Mouse (Mus musculus) stomach, embryonic 14.5 days (tissue): ENCODE measurements around the gene Phactr3. TPM values are rescaled to one million over a fixed set of nuclear protein-coding genes. Genes with fewer than 3 reads are reported as not detected.

Source experiments
- ATAC-seq: fragments of 200-750 bp; cut with Nextera tagmentation; 2 replicates; pipeline ENCODE4 v1.8.0; 2017; ENCODE audit warnings: low read depth, moderate TSS enrichment; ENCODE audit not compliant: insufficient number of reproducible peaks, insufficient read depth, low FRiP score
- H3K27ac ChIP-seq: fragments of 300-500 bp; sonication (generic); 2 replicates; pipeline ENCODE4 v1.5.1; 2014; ENCODE audit warnings: mild to moderate bottlenecking, low read length, moderate library complexity, mixed read lengths
- H3K27me3 ChIP-seq: fragments of 300-500 bp; sonication (generic); 2 replicates; pipeline ENCODE4 v1.6.1; 2014; ENCODE audit warnings: low read length, control low read depth, mixed read lengths; ENCODE audit not compliant: control insufficient read depth, insufficient read depth
- H3K36me3 ChIP-seq: fragments of 300-500 bp; sonication (generic); 2 replicates; pipeline ENCODE4 v1.6.1; 2014; ENCODE audit warnings: mild to moderate bottlenecking, control low read depth, low read length, moderate library complexity, mixed read lengths; ENCODE audit not compliant: control insufficient read depth, insufficient read depth
- H3K4me1 ChIP-seq: fragments of 300-500 bp; sonication (generic); 2 replicates; pipeline ENCODE4 v1.6.1; 2014; ENCODE audit warnings: low read length, control low read depth, mixed read lengths; ENCODE audit not compliant: control insufficient read depth, insufficient read depth
- H3K4me2 ChIP-seq: fragments of 300-500 bp; sonication (generic); replicated peaks from 2 replicates; pipeline ENCODE4 v1.6.1; 2014; ENCODE audit warnings: low read depth, low read length, control low read depth
- H3K4me3 ChIP-seq: fragments of 300-500 bp; sonication (generic); 2 replicates; pipeline ENCODE4 v1.5.1; 2014; ENCODE audit warnings: low read depth, low read length, control low read depth
- H3K9ac ChIP-seq: fragments of 300-500 bp; sonication (generic); replicated peaks from 2 replicates; pipeline ENCODE4 v1.6.1; 2014; ENCODE audit warnings: low read depth, mild to moderate bottlenecking, control low read depth, low read length, moderate library complexity, mixed read lengths
- H3K9me3 ChIP-seq: fragments of 300-500 bp; sonication (generic); 2 replicates; pipeline ENCODE4 v1.6.1; 2016; ENCODE audit warnings: low read depth, low read length, control low read depth; ENCODE audit not compliant: control insufficient read depth
- WGBS: fragments of 180-500 bp; shearing (Covaris S2); extraction: QIAGEN DNeasy Blood & Tissue Kit; methylation state at CpG from one replicate; pipeline ENCODE4 v1.1.7; 2014; 5-methylcytosine and 5-hydroxymethylcytosine counted together
- polyA plus RNA-seq: library from polyadenylated mRNA; unstranded; fragments of >200 nt; fragmentation: Nextera tagmentation; extraction: Ambion mirVana; gene quantifications from 2 replicates; pipeline ENCODE4 v1.2.1, GENCODE M21; 2014

Phactr3 gene
- polyA plus RNA-seq, 1 experiment from 2014 or later, result 4.6 TPM

GRCm38 (mm10) chr2:178263055-178263454 lies 144.3 kb downstream of the Phactr3 start:
- Histone ChIP-seq H3K36me3 (no peaks in the 10 kb centered on the region), H3K27ac (no peak overlapping the region), H3K27me3 (no peaks in the 10 kb centered on the region), H3K4me3 (no peak overlapping the region), H3K4me1 (no peaks in the 10 kb centered on the region), H3K9me3 (no peaks in the 10 kb centered on the region), H3K4me2 (no peak overlapping the region), H3K9ac (no peak overlapping the region)
- no peak for ATAC-seq
- 79% methylated on average over 4 of the region's 4 CpGs for WGBS

GRCm38 (mm10) chr2:178264389-178264788 lies 145.6 kb downstream of the Phactr3 start:
- no peak overlapping the region for H3K4me2 ChIP-seq
- no peak overlapping the region for H3K27ac ChIP-seq
- no peaks in the 10 kb centered on the region for H3K4me1 ChIP-seq
- no peaks in the 10 kb centered on the region for H3K36me3 ChIP-seq
- peak; percentile 64; the same call in 1 of the 2 replicates for ATAC-seq
- H3K27me3 ChIP-seq, result no peaks in the 10 kb centered on the region
- WGBS, result 5% methylated on average over 8 of the region's 8 CpGs
- no peak overlapping the region for H3K9ac ChIP-seq
- H3K4me3 ChIP-seq, result no peak overlapping the region
- no peaks in the 10 kb centered on the region for H3K9me3 ChIP-seq

GRCm38 (mm10) chr2:178265454-178265853 lies 146.7 kb downstream of the Phactr3 start:
- Histone ChIP-seq H3K4me1 (no peaks in the 10 kb centered on the region), H3K4me3 (no peak overlapping the region), H3K9me3 (no peaks in the 10 kb centered on the region), H3K4me2 (no peak overlapping the region), H3K36me3 (no peaks in the 10 kb centered on the region), H3K27me3 (no peaks in the 10 kb centered on the region), H3K9ac (no peak overlapping the region), H3K27ac (no peak overlapping the region)
- 16% methylated on average over 2 of the region's 2 CpGs for WGBS
- no peak for ATAC-seq

- WGBS, result 75% methylated on average over 2 of the region's 2 CpGs
- Histone ChIP-seq H3K4me2 (no peak overlapping the region), H3K27me3 (no peaks in the 10 kb centered on the region), H3K9me3 (no peaks in the 10 kb centered on the region), H3K4me1 (no peaks in the 10 kb centered on the region), H3K4me3 (no peak overlapping the region), H3K36me3 (no peaks in the 10 kb centered on the region), H3K9ac (no peak overlapping the region), H3K27ac (no peak overlapping the region)
- ATAC-seq, result no peak
These were observed 152.0 kb downstream of the Phactr3 start for GRCm38 (mm10) chr2:178270794-178271193.

GRCm38 (mm10) chr2:178272350-178272749 lies 153.6 kb downstream of the Phactr3 start:
- H3K9ac ChIP-seq, result no peak overlapping the region
- ATAC-seq, result no peak
- WGBS, result 67% methylated on average over 4 of the region's 4 CpGs
- no peaks in the 10 kb centered on the region for H3K36me3 ChIP-seq
- H3K4me3 ChIP-seq, result no peak overlapping the region
- H3K27me3 ChIP-seq, result no peaks in the 10 kb centered on the region
- no peaks in the 10 kb centered on the region for H3K4me1 ChIP-seq
- no peak overlapping the region for H3K27ac ChIP-seq
- no peak overlapping the region for H3K4me2 ChIP-seq
- H3K9me3 ChIP-seq, result no peaks in the 10 kb centered on the region

GRCm38 (mm10) chr2:178274126-178274525 lies 155.4 kb downstream of the Phactr3 start:
- WGBS, result 67% methylated on average over 4 of the region's 4 CpGs
- H3K4me1 ChIP-seq, result no peaks in the 10 kb centered on the region
- H3K4me3 ChIP-seq, result no peak overlapping the region
- H3K4me2 ChIP-seq, result no peak overlapping the region
- no peak for ATAC-seq
- no peak overlapping the region for H3K27ac ChIP-seq
- no peaks in the 10 kb centered on the region for H3K27me3 ChIP-seq
- no peaks in the 10 kb centered on the region for H3K36me3 ChIP-seq
- no peak overlapping the region for H3K9ac ChIP-seq
- no peaks in the 10 kb centered on the region for H3K9me3 ChIP-seq

- ATAC-seq, result no peak
- H3K27me3 ChIP-seq, result no peaks in the 10 kb centered on the region
- WGBS, result 5% methylated on average over 6 of the region's 6 CpGs
These were observed 158.4 kb downstream of the Phactr3 start for GRCm38 (mm10) chr2:178277206-178277605.

GRCm38 (mm10) chr2:178281183-178281582 lies 162.4 kb downstream of the Phactr3 start:
- Histone ChIP-seq H3K27ac (no peak overlapping the region), H3K9me3 (no peaks in the 10 kb centered on the region), H3K36me3 (no peaks in the 10 kb centered on the region), H3K4me3 (no peak overlapping the region), H3K27me3 (no peaks in the 10 kb centered on the region), H3K4me2 (no peak overlapping the region), H3K4me1 (no peaks in the 10 kb centered on the region), H3K9ac (no peak overlapping the region)
- WGBS, result 52% methylated on average over 3 of the region's 3 CpGs
- no peak for ATAC-seq

More at GRCm38 (mm10) chr2:178277206-178277605, 158.4 kb downstream of the Phactr3 start:
- Histone ChIP-seq H3K9ac (no peak overlapping the region), H3K27ac (no peak overlapping the region), H3K4me2 (no peak overlapping the region), H3K4me1 (no peaks in the 10 kb centered on the region), H3K36me3 (no peaks in the 10 kb centered on the region), H3K4me3 (no peak overlapping the region), H3K9me3 (no peaks in the 10 kb centered on the region)

- Histone ChIP-seq H3K9ac (no peak overlapping the region), H3K9me3 (no peaks in the 10 kb centered on the region), H3K4me1 (no peaks in the 10 kb centered on the region), H3K4me2 (no peak overlapping the region), H3K27me3 (no peaks in the 10 kb centered on the region), H3K36me3 (no peaks in the 10 kb centered on the region), H3K27ac (no peak overlapping the region), H3K4me3 (no peak overlapping the region)
- ATAC-seq, result no peak
- 82% methylated on average over 5 of the region's 5 CpGs for WGBS
These were observed 168.5 kb downstream of the Phactr3 start for GRCm38 (mm10) chr2:178287285-178287684.
